Mouse (Mus musculus) MEL (cell line): ENCODE measurements around the gene Cmtm3. TPM values are rescaled to one million over a fixed set of nuclear protein-coding genes. Genes with fewer than 3 reads are reported as not detected.

Experiments used
- DNase-seq: peaks from one replicate; pipeline ENCODE4 v3.0.0; 2011; ENCODE audit warnings: low read depth, low spot score
- H3K27ac ChIP-seq: 2 replicates; pipeline ENCODE4 v1.5.1; 2012; ENCODE audit warnings: low read depth, mild to moderate bottlenecking, control low read depth, low read length, moderate library complexity; ENCODE audit not compliant: control insufficient read depth
- H3K27me3 ChIP-seq, 2 experiments: fragments of 150-350 bp in 1 of 2; sonication (generic) in 1 of 2; 2 replicates each; pipeline ENCODE4 v1.6.1; 2012; ENCODE audit warnings: low read length in 2 of 2, mild to moderate bottlenecking in 2 of 2, improper control_type of control experiment in 1 of 2, moderate library complexity in 1 of 2; ENCODE audit not compliant: insufficient read depth in 2 of 2, control insufficient read depth in 1 of 2
- H3K36me3 ChIP-seq, 2 experiments: 2 replicates each; pipeline ENCODE4 v1.6.1; 2012 to 2014; ENCODE audit warnings: low read length in 2 of 2, improper control_type of control experiment in 1 of 2, inconsistent platforms in 1 of 2, mild to moderate bottlenecking in 1 of 2; ENCODE audit not compliant: insufficient read depth in 2 of 2, control insufficient read depth in 1 of 2
- H3K4me1 ChIP-seq, 2 experiments: fragments of 150-350 bp in 1 of 2; sonication (generic) in 1 of 2; 2 replicates each; pipeline ENCODE4 v1.6.1; 2012; ENCODE audit warnings: low read length in 2 of 2, improper control_type of control experiment in 1 of 2, mild to moderate bottlenecking in 1 of 2; ENCODE audit not compliant: insufficient read depth in 2 of 2, control insufficient read depth in 1 of 2
- H3K4me3 ChIP-seq, 2 experiments: fragments of 150-350 bp in 1 of 2; sonication (generic) in 1 of 2; 2 replicates each; pipeline ENCODE4 v1.5.1; 2012; ENCODE audit warnings: low read depth in 2 of 2, low read length in 2 of 2, mild to moderate bottlenecking in 2 of 2, moderate library complexity in 2 of 2, control low read depth in 1 of 2, improper control_type of control experiment in 1 of 2; ENCODE audit not compliant: control insufficient read depth in 1 of 2, insufficient read depth in 1 of 2
- H3K79me2 ChIP-seq: 2 replicates; pipeline ENCODE4 v1.6.1; 2012; ENCODE audit warnings: mild to moderate bottlenecking, low read length, moderate library complexity; ENCODE audit not compliant: control insufficient read depth, poor library complexity, insufficient read depth
- H3K9ac ChIP-seq: 2 replicates; pipeline ENCODE4 v1.6.1; 2012; ENCODE audit warnings: low read depth, mild to moderate bottlenecking, control low read depth, low read length, moderate library complexity; ENCODE audit not compliant: control insufficient read depth, poor library complexity, severe bottlenecking
- H3K9me3 ChIP-seq: fragments of 150-350 bp; sonication (generic); replicated peaks from 2 replicates; pipeline ENCODE4 v1.6.1; 2012; ENCODE audit warnings: mild to moderate bottlenecking, low read length, improper control_type of control experiment, moderate library complexity; ENCODE audit not compliant: insufficient read depth
- BHLHE40 ChIP-seq: IDR thresholded peaks from 2 replicates; pipeline ENCODE4 v1.6.1; 2012; ENCODE audit warnings: low read depth, mild to moderate bottlenecking, inconsistent platforms, low read length, improper control_type of control experiment, borderline replicate concordance
- ELF1 ChIP-seq: IDR thresholded peaks from 2 replicates; pipeline ENCODE4 v1.6.1; 2014; ENCODE audit warnings: low read depth, mild to moderate bottlenecking, inconsistent platforms, low read length, improper control_type of control experiment, moderate library complexity
- EP300 ChIP-seq, 2 experiments: IDR thresholded peaks; 2 replicates each; pipeline ENCODE4 v1.6.1; 2011; ENCODE audit warnings: improper control_type of control experiment in 2 of 2, low read length in 2 of 2, low read depth in 1 of 2, mild to moderate bottlenecking in 1 of 2
- JUND ChIP-seq: IDR thresholded peaks from 2 replicates; pipeline ENCODE4 v1.6.1; 2011; ENCODE audit warnings: low read depth, mild to moderate bottlenecking, improper control_type of control experiment, low read length
- MAX ChIP-seq: IDR thresholded peaks from 2 replicates; pipeline ENCODE4 v1.6.1; 2011; ENCODE audit warnings: low read length, improper control_type of control experiment
- MAZ ChIP-seq: IDR thresholded peaks from 2 replicates; pipeline ENCODE4 v1.6.1; 2012; ENCODE audit warnings: low read depth, mild to moderate bottlenecking, inconsistent platforms, low read length, improper control_type of control experiment
- MXI1 ChIP-seq: IDR thresholded peaks from 2 replicates; pipeline ENCODE4 v1.6.1; 2011; ENCODE audit warnings: mild to moderate bottlenecking, low read depth, low read length, improper control_type of control experiment
- MYC ChIP-seq: IDR thresholded peaks from 2 replicates; pipeline ENCODE4 v1.6.1; 2011; ENCODE audit warnings: low read depth, mild to moderate bottlenecking, low read length, improper control_type of control experiment, moderate library complexity
- NELFE ChIP-seq: IDR thresholded peaks from 2 replicates; pipeline ENCODE4 v1.6.1; 2011; ENCODE audit warnings: low read depth, low read length, improper control_type of control experiment
- NRF1 ChIP-seq: IDR thresholded peaks from 2 replicates; pipeline ENCODE4 v1.6.1; 2014; ENCODE audit warnings: low read depth, mild to moderate bottlenecking, inconsistent platforms, low read length, improper control_type of control experiment, moderate library complexity; ENCODE audit not compliant: poor library complexity, insufficient read depth, severe bottlenecking
- POLR2A ChIP-seq, 2 experiments: IDR thresholded peaks; 2 replicates each; pipeline ENCODE4 v1.6.1; 2011 to 2012; ENCODE audit warnings: low read length in 2 of 2, mild to moderate bottlenecking in 2 of 2, control low read depth in 1 of 2, improper control_type of control experiment in 1 of 2, low read depth in 1 of 2, moderate library complexity in 1 of 2; ENCODE audit not compliant: control insufficient read depth in 1 of 2, insufficient read depth in 1 of 2, poor library complexity in 1 of 2
- POLR2AphosphoS2 ChIP-seq: IDR thresholded peaks from 2 replicates; pipeline ENCODE4 v1.6.1; 2011; ENCODE audit warnings: low read length, improper control_type of control experiment
- RAD21 ChIP-seq: IDR thresholded peaks from 2 replicates; pipeline ENCODE4 v1.6.1; 2011; ENCODE audit warnings: mild to moderate bottlenecking, low read depth, low read length, improper control_type of control experiment
- TCF12 ChIP-seq: IDR thresholded peaks from 2 replicates; pipeline ENCODE4 v1.6.1; 2014; ENCODE audit warnings: low read depth, mild to moderate bottlenecking, inconsistent platforms, low read length, improper control_type of control experiment, moderate library complexity
- UBTF ChIP-seq: IDR thresholded peaks from 2 replicates; pipeline ENCODE4 v1.6.1; 2012; ENCODE audit warnings: low read depth, mild to moderate bottlenecking, inconsistent platforms, low read length, improper control_type of control experiment, moderate library complexity, borderline replicate concordance; ENCODE audit not compliant: insufficient read depth
- USF1 ChIP-seq: IDR thresholded peaks from 2 replicates; pipeline ENCODE4 v1.6.1; 2014; ENCODE audit warnings: low read depth, mild to moderate bottlenecking, inconsistent platforms, low read length, improper control_type of control experiment, moderate library complexity
- USF2 ChIP-seq, 2 experiments: IDR thresholded peaks; 2 replicates each; pipeline ENCODE4 v1.6.1; 2011 to 2012; ENCODE audit warnings: improper control_type of control experiment in 2 of 2, low read length in 2 of 2, borderline replicate concordance in 1 of 2, inconsistent platforms in 1 of 2, low read depth in 1 of 2, mild to moderate bottlenecking in 1 of 2; ENCODE audit not compliant: insufficient read depth in 1 of 2
- ZMIZ1 ChIP-seq: IDR thresholded peaks from 2 replicates; pipeline ENCODE4 v1.6.1; 2012; ENCODE audit warnings: low read depth, mild to moderate bottlenecking, inconsistent platforms, low read length, improper control_type of control experiment, moderate library complexity
- polyA plus RNA-seq, 2 experiments: library from polyadenylated mRNA; stranded (reverse) in 1 of 2; unstranded in 1 of 2; fragments of >175 nt in 1 of 2; fragments of >200 nt in 1 of 2; gene quantifications; 2 replicates each; pipeline versions ENCODE4 v1.2.1 to v1.2.4; 2012; ENCODE audit warnings: low replicate concordance in 2 of 2, low read depth in 1 of 2; ENCODE audit not compliant: insufficient read length in 2 of 2, insufficient read depth in 1 of 2, missing spikeins in 1 of 2
- total RNA-seq: library from RNA; depleted of rRNA; stranded (reverse); fragments of 300-350 nt; gene quantifications from 2 replicates; pipeline ENCODE4 v1.2.3, GENCODE M21; 2012

Gene Cmtm3
- total and polyA plus RNA-seq, 3 experiments: 17.9 to 56.3 TPM; not detected in 1

DNA sequence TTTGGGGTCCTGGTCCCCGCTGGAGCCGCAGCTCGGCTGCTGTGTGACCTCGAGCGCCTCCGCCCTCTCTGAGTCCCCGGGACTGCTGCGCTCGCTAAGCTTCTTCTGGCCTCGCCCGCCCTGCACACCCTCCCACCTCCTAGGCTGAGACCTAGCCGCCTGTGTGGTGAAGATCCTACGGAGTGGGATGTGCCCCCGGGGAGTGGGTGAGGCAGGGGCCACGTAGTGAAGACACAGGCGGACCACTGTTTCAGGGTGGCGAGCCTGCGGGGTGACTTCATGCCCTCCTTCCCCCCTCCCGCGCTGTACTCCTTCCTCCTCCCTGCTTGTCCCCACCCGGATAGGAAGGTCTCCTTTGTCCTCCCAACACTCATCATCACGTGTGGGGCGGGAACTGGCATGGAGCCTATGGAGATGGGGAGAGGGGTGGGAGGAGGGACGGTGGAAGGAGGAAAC lies 1.9 kb downstream of the Cmtm3 start:
- peak overlapping the region; percentile 59 to 90 for H3K4me3 ChIP-seq
- no peaks in the 10 kb centered on the region for H3K27me3 ChIP-seq
- peak overlapping the region; percentile 76 for H3K9ac ChIP-seq
- H3K36me3 ChIP-seq: peaks cover 0 to 9% of the 10 kb centered on the region in 2 experiments; a peak in 2 of 4 replicates
- DNase-seq: peak; percentile 86
- no peaks in the 10 kb centered on the region for H3K9me3 ChIP-seq
- H3K4me1 ChIP-seq: peaks cover 0 to 7% of the 10 kb centered on the region in 2 experiments; a peak in 2 of 4 replicates
- 0 out of 2 replicates have a peak, but pooled peaks have one; percentile 5 for TF ChIP-seq MYC
- TF ChIP-seq NELFE: no peak
- TF ChIP-seq MXI1: peak; percentile 39
- 0 out of 2 replicates have a peak, but pooled peaks have one; percentile 0 for TF ChIP-seq NRF1
- TF ChIP-seq EP300 (IDR thresholded peaks at IDR 0.05; ENCODE audit: low read depth in 1 of 2, low read length in 2 of 2): 0 out of 4 replicates have a peak, but pooled peaks of 1 of the 2 experiments have one; percentile 21
- no peak for TF ChIP-seq TCF12
- no peak for TF ChIP-seq UBTF
- TF ChIP-seq POLR2A (IDR thresholded peaks at IDR 0.05; ENCODE audit: control insufficient read depth in 1 of 2, insufficient read depth in 1 of 2, low read depth in 1 of 2, low read length in 2 of 2, poor library complexity in 1 of 2): peak in 1 of 2 experiments; percentile 40; a peak in 1 of 4 replicates
- peak; percentile 88 for TF ChIP-seq USF1
- TF ChIP-seq MAZ: peak; percentile 48; the same call in 1 of the 2 replicates
- no peak for TF ChIP-seq JUND
- peak; percentile 74 for TF ChIP-seq MAX
- peak; percentile 94 for TF ChIP-seq BHLHE40
- TF ChIP-seq USF2 (IDR thresholded peaks at IDR 0.05; ENCODE audit: borderline replicate concordance in 1 of 2, insufficient read depth in 1 of 2, low read depth in 1 of 2, low read length in 2 of 2): 0 out of 4 replicates have a peak, but pooled peaks of 1 of the 2 experiments have one; percentile 28
- TF ChIP-seq POLR2AphosphoS2: no peak; the same call in 1 of the 2 replicates
- TF ChIP-seq ELF1: no peak
- no peak for TF ChIP-seq RAD21
- no peak for TF ChIP-seq ZMIZ1
- peaks cover 10% of the 10 kb centered on the region for H3K79me2 ChIP-seq
- peak overlapping the region; percentile 62 for H3K27ac ChIP-seq

DNA sequence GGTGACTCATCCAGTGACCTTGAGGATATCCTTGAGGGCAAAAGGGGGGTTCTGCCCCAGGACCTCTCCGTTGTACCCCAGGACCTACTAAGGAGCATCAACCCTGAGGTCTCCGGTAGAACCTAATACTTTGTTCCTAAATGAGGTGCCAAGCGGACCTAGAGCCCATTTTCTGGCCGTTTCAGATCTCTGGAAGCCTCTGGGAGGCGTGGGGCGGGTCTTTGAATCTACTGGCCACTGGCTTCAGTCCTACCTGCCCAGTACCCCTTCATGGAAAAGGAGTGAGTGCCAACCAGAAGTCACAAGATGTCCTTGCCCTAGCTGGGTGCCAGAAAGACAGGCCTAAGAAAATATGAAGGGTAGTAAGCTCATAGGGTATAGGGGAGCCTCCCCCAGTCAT lies 2.5 kb downstream of the Cmtm3 start:
- peak overlapping the region; percentile 11 for H3K27ac ChIP-seq

More for the DNA sequence above, 2.5 kb downstream of the Cmtm3 start:
- TF ChIP-seq MXI1: no peak
- 0 out of 4 replicates have a peak, but pooled peaks of 1 of the 2 experiments have one; percentile 2 for TF ChIP-seq POLR2A (IDR thresholded peaks at IDR 0.05; ENCODE audit: control insufficient read depth in 1 of 2, insufficient read depth in 1 of 2, low read depth in 1 of 2, low read length in 2 of 2, poor library complexity in 1 of 2)
- DNase-seq: no peak
- Histone ChIP-seq H3K36me3 (peaks cover 0 to 9% of the 10 kb centered on the region in 2 experiments; a peak in 2 of 4 replicates), H3K79me2 (peaks cover 10% of the 10 kb centered on the region), H3K9me3 (no peaks in the 10 kb centered on the region), H3K4me1 (peaks cover 0 to 7% of the 10 kb centered on the region in 2 experiments; a peak in 2 of 4 replicates), H3K4me3 (peak overlapping the region; percentile 59 to 90; a peak in 2 of 4 replicates), H3K9ac (peak overlapping the region; percentile 10), H3K27me3 (no peaks in the 10 kb centered on the region)
